Mouse (Mus musculus) embryonic facial prominence, embryonic 14.5 days (tissue): ENCODE results near the gene Tmem178. TPM values are rescaled to one million over a fixed set of nuclear protein-coding genes. Genes with fewer than 3 reads are reported as not detected.

Source experiments
- ATAC-seq: fragments of 200-750 bp; cut with Nextera tagmentation; 2 replicates; pipeline ENCODE4 v1.8.0; 2017; ENCODE audit warnings: low read depth, moderate number of reproducible peaks, moderate TSS enrichment
- DNase-seq: peaks from one replicate; pipeline ENCODE4 v3.0.0-alpha.2; 2015; ENCODE audit warnings: low spot score
- H3K27ac ChIP-seq: fragments of 300-500 bp; sonication (generic); replicated peaks from 2 replicates; pipeline ENCODE4 v1.5.1; 2014; ENCODE audit warnings: low read depth, mild to moderate bottlenecking, low read length, moderate library complexity
- H3K27me3 ChIP-seq: fragments of 300-500 bp; sonication (generic); replicated peaks from 2 replicates; pipeline ENCODE4 v1.6.1; 2014; ENCODE audit warnings: low read length; ENCODE audit not compliant: control insufficient read depth, insufficient read depth
- H3K36me3 ChIP-seq: fragments of 300-500 bp; sonication (generic); 2 replicates; pipeline ENCODE4 v1.6.1; 2014; ENCODE audit warnings: low read length, mixed read lengths; ENCODE audit not compliant: control insufficient read depth, insufficient read depth
- H3K4me1 ChIP-seq: fragments of 300-500 bp; sonication (generic); 2 replicates; pipeline ENCODE4 v1.6.1; 2014; ENCODE audit warnings: antibody characterized with exemption, low read length; ENCODE audit not compliant: control insufficient read depth, insufficient read depth
- H3K4me2 ChIP-seq: fragments of 300-500 bp; sonication (generic); 2 replicates; pipeline ENCODE4 v1.6.1; 2014; ENCODE audit warnings: low read depth, mild to moderate bottlenecking, low read length, moderate library complexity, mixed read lengths
- H3K4me3 ChIP-seq: fragments of 300-500 bp; sonication (generic); 2 replicates; pipeline ENCODE4 v1.5.1; 2014; ENCODE audit warnings: low read depth, mild to moderate bottlenecking, low read length
- H3K9ac ChIP-seq: fragments of 300-500 bp; sonication (generic); 2 replicates; pipeline ENCODE4 v1.6.1; 2014; ENCODE audit warnings: low read depth, mild to moderate bottlenecking, low read length, moderate library complexity, mixed read lengths
- H3K9me3 ChIP-seq: fragments of 300-500 bp; sonication (generic); 2 replicates; pipeline ENCODE4 v1.6.1; 2016; ENCODE audit warnings: low read length; ENCODE audit not compliant: control insufficient read depth
- WGBS: fragments of 180-500 bp; shearing (Covaris S2); extraction: QIAGEN DNeasy Blood & Tissue Kit; methylation state at CpG from one replicate; pipeline ENCODE4 v1.1.7; 2014; 5-methylcytosine and 5-hydroxymethylcytosine counted together
- polyA plus RNA-seq: library from polyadenylated mRNA; unstranded; fragments of >200 nt; fragmentation: Nextera tagmentation; extraction: Ambion mirVana; gene quantifications from 2 replicates; pipeline ENCODE4 v1.2.1, GENCODE M21; 2014

Gene Tmem178
- polyA plus RNA-seq, 1 experiment from 2014 or later: 4.5 TPM

GRCm38 (mm10) chr17:80915666-80916065 lies 28.8 kb upstream of the Tmem178 start:
- Histone ChIP-seq H3K4me1 (no peaks in the 10 kb centered on the region), H3K4me3 (no peak overlapping the region), H3K9me3 (no peaks in the 10 kb centered on the region), H3K27ac (no peak overlapping the region), H3K36me3 (no peaks in the 10 kb centered on the region), H3K9ac (no peak overlapping the region), H3K4me2 (no peak overlapping the region), H3K27me3 (no peaks in the 10 kb centered on the region)
- ATAC-seq: no peak
- DNase-seq: no peak
- 97% methylated on average over 2 of the region's 2 CpGs for WGBS

DNA sequence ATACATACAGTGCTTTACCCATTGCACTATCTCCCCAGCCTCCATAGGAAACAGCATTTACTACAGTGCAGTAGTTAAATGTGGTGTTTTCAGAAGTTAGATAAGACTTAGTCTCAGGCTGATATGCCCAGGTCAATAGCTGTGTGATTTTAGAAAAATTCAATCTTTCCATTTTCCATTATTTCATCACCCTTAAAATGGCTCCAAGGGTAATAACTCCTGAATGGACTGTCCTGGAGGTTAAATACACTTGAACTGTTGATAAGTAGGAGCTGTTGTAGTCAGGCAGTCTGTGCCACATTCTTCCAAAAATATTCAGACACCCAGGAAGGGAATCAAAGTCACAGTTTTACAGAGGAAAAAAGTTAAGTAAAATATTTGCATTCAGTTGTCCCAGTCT lies 25.2 kb upstream of the Tmem178 start:
- H3K27me3 ChIP-seq: no peaks in the 10 kb centered on the region
- no peaks in the 10 kb centered on the region for H3K9me3 ChIP-seq
- no peak overlapping the region for H3K4me2 ChIP-seq
- H3K27ac ChIP-seq: no peak overlapping the region
- no peak overlapping the region for H3K9ac ChIP-seq
- DNase-seq (no peak), ATAC-seq (no peak)
- no peaks in the 10 kb centered on the region for H3K4me1 ChIP-seq
- no peak overlapping the region for H3K4me3 ChIP-seq
- H3K36me3 ChIP-seq: no peaks in the 10 kb centered on the region

DNA sequence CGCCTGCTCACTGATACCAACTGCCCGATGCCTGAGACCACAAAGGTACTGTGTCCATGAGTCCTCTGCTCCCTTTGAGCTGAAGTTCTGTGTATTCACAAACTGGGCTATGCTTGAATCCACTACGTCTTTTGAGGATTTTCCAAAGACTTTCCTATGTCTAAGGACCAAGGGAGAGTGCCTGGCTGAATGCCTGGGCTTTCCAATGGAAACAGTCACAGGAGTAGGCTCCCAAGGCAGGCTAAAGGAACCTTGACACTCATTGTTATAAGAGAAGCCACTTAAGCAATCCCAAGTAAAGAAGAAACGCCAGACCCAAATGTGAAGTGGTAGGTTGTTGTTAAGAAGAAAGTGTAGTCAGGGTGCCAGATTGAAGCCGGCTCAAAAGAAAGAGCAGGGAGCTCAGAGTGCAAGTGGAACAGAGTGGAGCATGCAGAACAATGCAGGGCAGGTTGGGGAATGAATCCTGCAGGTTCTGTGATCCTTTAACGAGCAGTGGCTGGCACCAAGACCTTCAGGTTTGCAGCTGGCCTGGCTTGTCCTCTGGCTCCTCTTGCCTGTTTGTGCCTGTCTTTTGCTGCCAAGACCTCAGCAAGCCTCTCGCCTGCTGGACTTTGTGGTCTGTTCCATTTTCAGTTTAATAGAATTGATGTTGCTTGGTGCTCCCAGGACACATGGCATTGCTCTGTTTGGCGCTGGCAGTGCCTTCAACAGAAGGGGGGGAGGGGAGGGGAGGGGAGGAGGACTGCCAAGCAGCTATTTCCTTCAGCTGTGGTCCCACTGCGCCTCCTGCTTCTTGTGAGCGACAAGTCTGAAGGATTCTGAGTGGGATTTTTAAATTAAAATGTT lies 22.9 kb upstream of the Tmem178 start:
- Histone ChIP-seq H3K27ac (no peak overlapping the region), H3K4me1 (no peaks in the 10 kb centered on the region)
- WGBS: 67% methylated on average over 10 of the region's 10 CpGs

DNA sequence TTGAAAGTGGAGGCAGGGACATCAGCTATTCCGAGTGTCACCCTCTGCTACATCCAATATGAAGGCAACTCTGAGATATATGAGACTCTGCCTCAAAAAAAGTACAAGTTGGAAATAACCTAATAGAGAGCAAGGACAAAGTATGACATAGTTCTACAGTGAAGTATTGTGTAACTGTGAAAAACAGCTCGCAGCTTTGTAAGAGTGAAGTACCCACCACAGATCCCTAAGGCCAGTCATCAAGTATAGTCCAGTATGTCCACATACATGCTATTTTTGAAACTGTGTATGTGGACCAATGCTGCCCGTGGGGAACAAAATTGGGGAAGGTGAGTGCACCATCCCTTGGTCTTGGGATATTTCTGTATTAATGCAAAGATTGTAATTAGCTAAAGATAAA lies 18.9 kb upstream of the Tmem178 start:
- Histone ChIP-seq H3K4me2 (no peak overlapping the region), H3K9me3 (no peaks in the 10 kb centered on the region), H3K9ac (no peak overlapping the region), H3K4me3 (no peak overlapping the region), H3K36me3 (no peaks in the 10 kb centered on the region), H3K27ac (no peak overlapping the region), H3K27me3 (no peaks in the 10 kb centered on the region), H3K4me1 (no peaks in the 10 kb centered on the region)
- DNase-seq (no peak), ATAC-seq (no peak)
- WGBS: 89% methylated on average over 3 of the region's 3 CpGs

More for the DNA sequence above, 22.9 kb upstream of the Tmem178 start:
- no peak overlapping the region for H3K9ac ChIP-seq
- no peak overlapping the region for H3K4me2 ChIP-seq
- no peaks in the 10 kb centered on the region for H3K27me3 ChIP-seq
- ATAC-seq (no peak), DNase-seq (no peak)
- H3K9me3 ChIP-seq: no peaks in the 10 kb centered on the region
- no peak overlapping the region for H3K4me3 ChIP-seq
- H3K36me3 ChIP-seq: no peaks in the 10 kb centered on the region

DNA sequence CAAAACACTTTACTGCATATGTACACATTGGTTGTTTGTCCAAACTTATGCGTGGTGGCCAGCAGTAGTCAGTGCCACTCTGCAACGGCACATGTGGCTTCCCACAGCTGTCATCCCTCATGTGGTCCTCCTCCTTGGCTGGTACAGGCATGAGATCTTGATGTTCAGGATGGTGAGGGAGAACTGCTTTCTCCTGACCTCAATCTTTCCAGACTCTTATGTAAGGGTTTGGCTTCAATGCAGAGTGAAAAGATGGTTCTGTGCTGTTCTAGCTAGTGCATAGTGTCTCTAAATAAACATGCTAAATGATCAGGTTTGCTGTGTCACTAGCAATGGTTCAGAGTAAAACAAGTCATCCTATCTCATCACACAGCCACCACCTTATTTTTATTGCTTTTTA lies 17.3 kb upstream of the Tmem178 start:
- Histone ChIP-seq H3K4me2 (no peak overlapping the region), H3K27me3 (no peaks in the 10 kb centered on the region), H3K9me3 (no peaks in the 10 kb centered on the region), H3K4me1 (no peaks in the 10 kb centered on the region), H3K36me3 (no peaks in the 10 kb centered on the region), H3K4me3 (no peak overlapping the region), H3K9ac (no peak overlapping the region), H3K27ac (no peak overlapping the region)
- DNase-seq (no peak), ATAC-seq (no peak)
- WGBS: 95% methylated on average over 2 of the region's 2 CpGs

DNA sequence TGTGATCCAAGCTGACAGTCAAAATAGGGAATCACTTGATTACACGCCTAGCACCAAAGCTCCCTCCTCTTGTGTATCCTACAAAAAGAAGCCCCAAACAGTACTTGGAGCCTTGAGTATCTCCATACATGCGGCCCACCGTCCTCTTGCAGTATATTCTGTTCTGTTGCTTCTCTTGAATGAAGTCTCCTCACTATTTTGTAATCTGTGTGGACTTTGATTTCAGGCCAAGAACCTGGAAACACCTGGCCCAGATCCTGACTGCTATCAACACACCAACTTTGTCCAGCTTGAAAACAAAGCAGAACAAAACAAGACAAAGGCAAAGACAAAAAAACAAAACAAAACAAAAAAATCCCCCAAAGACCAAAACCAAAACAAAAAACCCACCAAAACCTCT lies 11.7 kb upstream of the Tmem178 start:
- 83% methylated on average over 3 of the region's 3 CpGs for WGBS
- ATAC-seq: no peak
- DNase-seq: no peak

DNA sequence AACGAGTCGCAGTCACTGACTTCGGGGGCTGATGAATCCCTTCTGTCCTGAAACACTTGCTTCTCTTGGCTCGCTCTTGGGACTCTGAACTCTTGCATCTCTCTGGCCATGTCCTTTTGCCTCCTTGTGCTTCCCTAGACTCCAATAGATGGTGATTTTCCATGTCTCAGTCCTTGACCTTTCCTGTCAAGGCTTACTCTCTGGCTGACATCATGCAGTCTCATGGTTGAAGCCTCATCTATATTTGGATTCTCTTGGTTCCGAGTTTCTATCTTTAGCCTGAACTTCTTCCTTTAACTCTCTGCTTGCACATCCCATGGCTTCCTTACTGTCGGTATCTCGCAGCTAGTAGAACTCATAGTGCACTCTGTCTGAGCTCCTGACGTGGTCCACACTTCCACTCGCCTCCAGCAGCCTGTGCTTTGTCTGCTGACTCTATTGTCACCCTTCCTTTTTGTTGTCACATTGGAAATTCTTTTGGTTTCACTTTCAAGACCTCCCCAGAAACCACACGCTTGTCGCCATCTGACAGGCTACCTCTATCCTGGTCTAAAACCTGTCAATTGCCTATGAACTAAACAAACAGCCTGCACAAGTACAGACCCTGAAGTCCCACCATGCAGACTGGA lies 10.9 kb upstream of the Tmem178 start:
- Histone ChIP-seq H3K36me3 (no peaks in the 10 kb centered on the region), H3K4me1 (no peaks in the 10 kb centered on the region), H3K27ac (no peak overlapping the region), H3K27me3 (no peaks in the 10 kb centered on the region), H3K4me3 (no peak overlapping the region), H3K9me3 (no peaks in the 10 kb centered on the region), H3K9ac (no peak overlapping the region), H3K4me2 (no peak overlapping the region)
- 83% methylated on average over 11 of the region's 11 CpGs for WGBS
- ATAC-seq (no peak), DNase-seq (no peak)

More for the DNA sequence above, 11.7 kb upstream of the Tmem178 start:
- Histone ChIP-seq H3K9ac (no peak overlapping the region), H3K4me2 (no peak overlapping the region), H3K9me3 (no peaks in the 10 kb centered on the region), H3K36me3 (no peaks in the 10 kb centered on the region), H3K4me1 (no peaks in the 10 kb centered on the region), H3K4me3 (no peak overlapping the region), H3K27ac (no peak overlapping the region), H3K27me3 (no peaks in the 10 kb centered on the region)

GRCm38 (mm10) chr17:80935807-80936519 lies 8.5 kb upstream of the Tmem178 start:
- Histone ChIP-seq H3K4me1 (no peaks in the 10 kb centered on the region), H3K27ac (no peak overlapping the region), H3K4me3 (no peak overlapping the region), H3K36me3 (no peaks in the 10 kb centered on the region), H3K4me2 (no peak overlapping the region), H3K9ac (no peak overlapping the region), H3K27me3 (no peaks in the 10 kb centered on the region), H3K9me3 (no peaks in the 10 kb centered on the region)
- no peak for DNase-seq
- 78% methylated on average over 10 of the region's 10 CpGs for WGBS
- no peak for ATAC-seq
